Mouse (Mus musculus) urinary bladder, adult 2 months (tissue): Measurements from ENCODE around the gene Zfp771. TPM values are rescaled to one million over a fixed set of nuclear protein-coding genes. Genes with fewer than 3 reads are reported as not detected.

Experiments used
- DNase-seq: peaks from one replicate; pipeline ENCODE4 v3.0.0; 2022; ENCODE audit warnings: low spot score
- polyA plus RNA-seq: library from polyadenylated mRNA; depleted of rRNA; stranded (reverse); fragments of >200 nt; gene quantifications from 2 replicates; pipeline ENCODE4 v1.2.3, GENCODE M21; 2012; rRNA removed

Zfp771 gene
- polyA plus RNA-seq, 1 experiment = 54.0 TPM

DNA sequence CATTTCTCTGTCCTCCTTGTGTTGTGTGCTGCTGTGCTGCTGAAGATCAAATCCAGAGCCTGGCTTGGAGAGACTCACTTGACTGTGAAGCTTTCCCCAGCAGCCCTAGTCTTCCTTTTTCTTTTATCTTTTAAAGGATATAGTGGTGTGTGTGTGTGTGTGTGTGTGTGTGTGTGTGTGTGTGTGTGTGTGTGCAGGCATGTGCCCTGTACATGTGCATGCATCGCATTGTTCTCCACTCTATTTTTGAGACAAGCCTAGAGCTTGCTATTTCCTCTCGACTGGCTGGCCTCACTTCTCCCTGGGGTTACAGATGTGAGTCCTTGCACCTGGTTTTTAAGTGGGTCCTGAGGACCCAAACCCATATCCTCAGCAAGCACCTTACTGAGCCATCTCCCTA lies 38.1 kb downstream of the Zfp771 start:
- DNase-seq = no peak

DNA sequence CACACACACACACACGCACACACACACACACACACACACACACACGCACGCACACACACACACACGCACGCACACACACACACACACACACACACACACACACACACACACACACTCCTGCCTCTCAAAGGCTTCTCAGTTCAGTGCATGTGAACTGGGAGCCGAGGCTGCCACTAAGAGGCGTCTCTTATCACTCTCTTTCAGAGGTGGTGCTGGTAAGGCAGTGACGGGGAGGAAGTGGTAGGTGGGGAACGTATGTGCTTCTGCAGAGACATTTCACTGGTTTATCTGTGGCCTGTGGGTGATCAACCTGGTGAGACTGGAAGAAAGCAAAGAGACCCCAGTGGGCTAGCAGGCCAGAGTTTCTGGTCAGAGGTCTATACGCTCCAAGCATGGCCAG lies 41.1 kb downstream of the Zfp771 start:
- no peak for DNase-seq

DNA sequence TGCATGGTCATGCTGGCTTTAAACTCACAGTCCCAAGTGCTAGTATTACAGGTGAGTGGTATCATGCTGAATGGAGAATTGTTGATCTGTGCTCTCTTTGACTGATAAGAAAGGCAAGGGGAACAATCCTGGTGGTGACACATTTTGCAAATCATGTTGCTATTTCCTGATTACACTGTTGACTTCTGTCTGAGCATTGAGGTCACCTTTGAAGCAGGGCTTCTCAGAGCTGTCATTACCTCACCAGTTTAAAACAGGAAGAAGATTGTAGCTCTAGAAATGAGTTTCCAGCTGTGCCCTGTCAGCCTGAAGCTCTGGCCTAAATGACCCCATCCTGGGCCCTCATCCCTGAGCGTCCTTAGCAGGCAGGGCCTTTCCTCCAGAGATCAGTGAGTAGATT lies 43.9 kb downstream of the Zfp771 start:
- DNase-seq = no peak

DNA sequence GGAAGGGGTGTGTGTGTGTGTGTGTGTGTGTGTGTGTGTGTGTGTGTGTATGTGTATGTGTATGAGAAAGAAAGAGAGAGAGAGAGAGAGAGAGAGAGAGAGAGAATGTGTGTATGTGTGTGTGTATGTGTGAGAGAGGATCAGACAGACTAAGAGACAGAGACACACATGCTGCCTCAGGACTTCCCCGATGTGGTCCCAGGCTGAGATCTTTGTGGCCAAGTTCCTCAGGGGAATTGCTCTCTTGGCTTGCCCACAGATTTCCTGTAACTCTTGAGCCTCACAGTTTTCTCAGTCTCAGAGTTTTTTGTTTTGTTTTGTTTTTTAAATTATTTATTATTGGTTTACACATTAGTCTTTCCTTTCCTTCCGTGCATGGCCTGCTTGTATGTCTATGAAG lies 45.2 kb downstream of the Zfp771 start:
- no peak for DNase-seq

DNA sequence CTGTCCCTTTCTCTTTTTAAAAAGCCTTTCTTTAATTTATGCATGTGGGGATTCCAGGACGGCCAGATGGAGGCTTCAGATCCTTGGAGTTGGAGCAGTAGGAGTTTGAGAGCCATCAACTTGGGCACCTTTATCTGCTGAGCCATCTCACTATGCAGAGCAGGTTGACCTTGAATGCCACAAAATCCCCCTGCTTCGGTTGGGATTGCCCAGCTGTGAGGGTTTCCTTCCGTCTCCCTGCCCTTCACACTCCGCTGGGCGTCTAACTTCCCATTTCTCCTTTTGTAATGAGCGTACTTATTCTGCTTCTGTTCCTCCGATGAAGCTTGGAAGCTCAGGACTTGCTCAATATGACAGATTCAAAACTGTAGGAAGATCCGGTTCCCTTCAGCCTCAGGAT lies 46.1 kb downstream of the Zfp771 start:
- DNase-seq = no peak

DNA sequence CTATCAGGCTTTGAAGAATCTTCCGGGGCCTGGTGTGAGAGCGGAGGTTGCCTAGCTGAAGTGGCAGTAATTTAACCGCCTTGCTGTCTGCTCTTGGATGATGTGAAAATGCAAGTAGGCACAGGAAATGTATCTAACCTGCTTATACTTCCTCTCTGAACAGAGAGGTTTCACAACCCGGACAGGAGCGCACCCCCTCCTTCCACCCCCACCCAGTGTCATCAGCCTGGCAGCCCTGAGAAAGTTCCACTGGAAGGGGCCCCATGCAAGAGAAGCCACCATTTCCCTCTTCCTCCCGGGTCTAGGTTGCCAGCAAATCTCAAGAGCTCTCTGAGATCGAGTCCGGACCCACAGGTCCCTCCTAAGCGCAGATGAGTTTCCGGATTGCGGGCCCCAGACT lies 52.0 kb downstream of the Zfp771 start, which contains the start of gene Itgal:
TSS of gene Itgal (plus strand) at position 163 of the 400 bp plus-strand sequence.
- no peak for DNase-seq

DNA sequence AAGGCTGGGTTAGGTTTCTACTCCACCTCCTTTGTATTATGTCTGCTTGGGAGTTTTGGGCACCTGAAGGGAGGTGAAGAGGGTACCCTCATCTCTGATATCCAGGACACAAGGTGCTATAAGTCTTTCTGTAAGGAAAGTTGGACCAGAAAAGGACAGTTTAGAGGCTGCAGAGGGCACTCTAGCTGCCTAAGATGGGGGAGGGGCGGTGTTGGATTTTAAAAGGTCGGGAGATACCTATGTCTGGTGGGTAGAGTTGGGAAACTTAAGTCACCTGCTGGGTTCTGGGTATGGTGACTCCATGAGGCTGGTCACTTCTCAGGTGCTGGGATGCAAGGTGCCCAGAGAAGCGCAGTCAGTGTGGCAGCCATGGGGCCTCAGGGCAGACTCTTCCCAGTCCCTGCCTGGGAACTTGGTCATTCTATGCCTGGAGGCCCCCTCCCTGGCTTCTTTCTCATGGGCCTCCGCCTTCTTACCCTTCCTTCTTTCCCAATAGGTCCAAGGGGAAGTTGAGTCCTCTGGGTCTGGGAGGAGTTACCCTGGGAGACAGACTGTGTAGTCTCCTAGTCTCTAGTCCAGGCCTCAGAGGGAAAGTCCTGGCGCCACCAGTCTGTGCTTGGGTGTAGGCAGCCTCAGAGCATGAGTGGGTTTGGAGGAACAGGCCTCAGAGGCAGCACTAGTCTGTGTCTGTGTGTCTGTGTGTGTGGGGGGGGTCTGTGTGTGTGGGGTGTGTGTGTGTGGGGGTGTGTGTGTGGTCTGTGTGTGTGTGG lies 52.9 kb downstream of the Zfp771 start:
- no peak for DNase-seq

DNA sequence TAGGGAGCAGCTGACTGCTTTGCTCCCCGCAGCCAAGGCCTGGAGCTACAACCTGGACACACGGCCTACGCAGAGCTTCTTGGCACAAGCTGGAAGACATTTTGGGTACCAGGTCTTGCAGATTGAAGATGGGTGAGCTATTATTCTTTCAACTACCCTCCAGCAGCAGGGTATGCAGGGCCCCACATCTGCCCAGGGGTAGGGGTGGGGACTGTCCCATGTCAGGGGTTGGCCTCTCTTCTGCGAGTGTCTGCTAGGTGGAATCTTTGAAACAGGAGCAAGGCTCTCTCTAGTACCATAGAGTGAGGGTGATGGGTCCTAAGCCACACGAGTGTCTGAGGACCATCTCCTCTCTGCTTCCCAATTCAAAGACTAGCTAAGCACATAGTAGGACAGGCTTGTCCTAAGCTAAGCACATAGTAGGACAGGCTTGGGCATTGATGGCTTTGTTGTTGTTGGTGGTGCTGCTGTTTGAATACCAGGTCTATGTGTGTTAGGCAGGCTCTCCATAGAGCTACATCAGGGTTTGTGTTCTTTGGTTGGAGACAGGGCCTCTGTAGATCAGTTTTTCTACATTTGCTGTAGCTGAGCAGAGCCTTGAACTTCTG lies 53.6 kb downstream of the Zfp771 start:
- no peak for DNase-seq

Other genes starting within 250 kb of the Zfp771 start
- 46.2 and 52.7 TPM in 2 replicates for gene Mvp, start 229.7 kb upstream of the Zfp771 start, polyA plus RNA-seq
- 2.8 and 3.2 TPM in 2 replicates for gene Pagr1b, start 227.8 kb upstream of the Zfp771 start, polyA plus RNA-seq
- gene Pagr1a, start 226.9 kb upstream of the Zfp771 start, polyA plus RNA-seq = 16.4 and 18.2 TPM in 2 replicates
- gene Gm42742, start 223.2 kb upstream of the Zfp771 start, polyA plus RNA-seq = 66.3 and 76.5 TPM in 2 replicates
- 9.7 and 10.2 TPM in 2 replicates for gene Prrt2, start 223.1 kb upstream of the Zfp771 start, polyA plus RNA-seq
- gene Maz, start 217.2 kb upstream of the Zfp771 start, polyA plus RNA-seq = 72.0 and 72.5 TPM in 2 replicates
- 2.3 and 2.7 TPM in 2 replicates for gene Kif22, start 201.8 kb upstream of the Zfp771 start, polyA plus RNA-seq
- 0.15 and 0.34 TPM in 2 replicates for gene Zg16, start 156.9 kb upstream of the Zfp771 start, polyA plus RNA-seq
- 4.4 and 6.0 TPM in 2 replicates for gene AI467606, start 152.9 kb upstream of the Zfp771 start, polyA plus RNA-seq
- 0.80 and 0.81 TPM in 2 replicates for gene Qprt, start 122.0 kb upstream of the Zfp771 start, polyA plus RNA-seq
- gene Spn, start 106.5 kb upstream of the Zfp771 start, polyA plus RNA-seq = 1.2 and 1.9 TPM in 2 replicates
- 66.2 and 68.8 TPM in 2 replicates for gene Cd2bp2, start 48.2 kb upstream of the Zfp771 start, polyA plus RNA-seq
- gene Tbc1d10b, start 35.8 kb upstream of the Zfp771 start, polyA plus RNA-seq = 23.0 and 30.1 TPM in 2 replicates
- 1.2 and 2.1 TPM in 2 replicates for gene Mylpf, start 35.4 kb upstream of the Zfp771 start, polyA plus RNA-seq
- gene Zfp553, start 11.2 kb upstream of the Zfp771 start, polyA plus RNA-seq = 10.0 and 10.5 TPM in 2 replicates
- 19.4 and 22.0 TPM in 2 replicates for gene Sept1, start 11.1 kb upstream of the Zfp771 start, polyA plus RNA-seq
- 19.2 and 24.9 TPM in 2 replicates for gene Dctpp1, start 16.4 kb downstream of the Zfp771 start, polyA plus RNA-seq
- gene Sephs2, start 29.8 kb downstream of the Zfp771 start, polyA plus RNA-seq = 19.8 and 21.1 TPM in 2 replicates
- gene Itgal, start 52.0 kb downstream of the Zfp771 start, polyA plus RNA-seq = 3.4 and 3.5 TPM in 2 replicates
- 16.9 and 19.8 TPM in 2 replicates for gene Zfp768, start 101.3 kb downstream of the Zfp771 start, polyA plus RNA-seq
- gene Zfp747, start 131.8 kb downstream of the Zfp771 start, polyA plus RNA-seq = 7.5 and 9.0 TPM in 2 replicates
- gene 9130019O22Rik, start 142.9 kb downstream of the Zfp771 start, polyA plus RNA-seq = 3.7 and 3.9 TPM in 2 replicates
- 6.2 and 6.8 TPM in 2 replicates for gene E430018J23Rik, start 149.4 kb downstream of the Zfp771 start, polyA plus RNA-seq
- 7.8 and 9.7 TPM in 2 replicates for gene Zfp764, start 162.5 kb downstream of the Zfp771 start, polyA plus RNA-seq
- 19.5 and 20.2 TPM in 2 replicates for gene Zfp688, start 177.8 kb downstream of the Zfp771 start, polyA plus RNA-seq
- gene Zfp689, start 204.9 kb downstream of the Zfp771 start, polyA plus RNA-seq = 3.1 and 3.7 TPM in 2 replicates
- 69.2 and 79.9 TPM in 2 replicates for gene Prr14, start 215.3 kb downstream of the Zfp771 start, polyA plus RNA-seq
- 12.4 and 30.8 TPM in 2 replicates for gene Fbrs, start 234.9 kb downstream of the Zfp771 start, polyA plus RNA-seq